Mouse (Mus musculus) spleen, postnatal 14 days (tissue): ENCODE measurements around the gene Gtf2a1l.

Source experiments
- DNase-seq, 2 experiments: peaks; one replicate each; pipeline ENCODE4 v3.0.0; 2021 to 2022; ENCODE audit warnings: low spot score in 2 of 2

Gene Gtf2a1l

GRCm38 (mm10) chr17:88653375-88653769 is 15.1 kb upstream of the Gtf2a1l start:
- no peak for DNase-seq

- DNase-seq: no peak
Measured at GRCm38 (mm10) chr17:88658510-88658909, 9.9 kb upstream of the Gtf2a1l start.

GRCm38 (mm10) chr17:88666076-88666475 is 2.4 kb upstream of the Gtf2a1l start:
- no peak for DNase-seq

- DNase-seq: no peak
Measured at GRCm38 (mm10) chr17:88669921-88670320, 1.5 kb downstream of the Gtf2a1l start.

- DNase-seq: no peak
Measured at GRCm38 (mm10) chr17:88670800-88671199, 2.3 kb downstream of the Gtf2a1l start.

- no peak for DNase-seq
Measured at GRCm38 (mm10) chr17:88675310-88676309, 7.2 kb downstream of the Gtf2a1l start.

- no peak for DNase-seq
Measured at GRCm38 (mm10) chr17:88688226-88688625, 19.8 kb downstream of the Gtf2a1l start.

- DNase-seq: no peak
Measured at GRCm38 (mm10) chr17:88696656-88697333, 28.3 kb downstream of the Gtf2a1l start.

- no peak for DNase-seq
Measured at GRCm38 (mm10) chr17:88700901-88701300, 32.4 kb downstream of the Gtf2a1l start.

- no peak for DNase-seq
Measured at GRCm38 (mm10) chr17:88702345-88702744, 33.9 kb downstream of the Gtf2a1l start.

- no peak for DNase-seq
Measured at GRCm38 (mm10) chr17:88703112-88703511, 34.7 kb downstream of the Gtf2a1l start.

- DNase-seq: no peak
Measured at GRCm38 (mm10) chr17:88706231-88706649, 37.8 kb downstream of the Gtf2a1l start.

GRCm38 (mm10) chr17:88749646-88750045 is 81.2 kb downstream of the Gtf2a1l start:
- DNase-seq: no peak

GRCm38 (mm10) chr17:88752827-88753471 is 84.5 kb downstream of the Gtf2a1l start:
- DNase-seq: no peak

- DNase-seq: no peak
Measured at GRCm38 (mm10) chr17:88753472-88753857, 85.0 kb downstream of the Gtf2a1l start.

GRCm38 (mm10) chr17:88755776-88756175 is 87.3 kb downstream of the Gtf2a1l start:
- no peak for DNase-seq

GRCm38 (mm10) chr17:88758003-88758437 is 89.6 kb downstream of the Gtf2a1l start:
- DNase-seq: no peak

- DNase-seq: no peak
Measured at GRCm38 (mm10) chr17:88763396-88764135, 95.1 kb downstream of the Gtf2a1l start.

GRCm38 (mm10) chr17:88764136-88764485 is 95.7 kb downstream of the Gtf2a1l start:
- no peak for DNase-seq
